ENCODE assay signal across 8 mouse cellular contexts in the genomic region with DNA sequence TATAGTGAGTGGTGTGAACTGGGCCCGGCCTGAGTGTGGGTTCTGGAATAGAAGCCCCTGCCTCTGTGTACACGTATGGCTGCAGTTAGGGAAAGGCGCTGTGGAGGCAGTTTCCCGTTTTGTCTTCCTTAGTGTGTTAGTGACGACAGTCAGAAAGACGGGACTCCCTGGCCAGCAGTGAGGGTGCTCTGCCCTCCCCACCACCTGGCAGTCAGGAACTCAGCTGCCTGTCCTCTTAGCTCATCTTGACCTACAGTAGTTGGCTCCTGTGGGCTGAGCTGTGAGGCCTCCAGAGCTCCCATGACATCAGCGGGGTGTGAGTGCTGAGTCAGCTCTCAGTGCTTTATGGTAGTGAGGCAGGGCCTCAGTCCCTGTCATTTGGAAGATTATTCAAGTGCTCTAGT.
A peak's percentile ranks its signal among the peaks of the same experiment; 100 is the strongest.
DNase-seq lines count a peak whose midpoint lies in the region; ATAC-seq and TF ChIP-seq lines count a peak whose summit lies in the region.

No protein-coding gene starts in this region.

- H3K27me3 ChIP-seq in hindbrain, embryonic 16.5 days (replicated peaks; ENCODE audit: control insufficient read depth, insufficient read depth, low read length) = no peaks in the 10 kb centered on the region
- H3K27me3 ChIP-seq in hindbrain, postnatal 0 days (ENCODE audit: insufficient read depth, low read length) = no peaks in the 10 kb centered on the region
- H3K27me3 ChIP-seq in heart, adult 2 months (ENCODE audit: control insufficient read depth, insufficient read depth, low read length) = no peaks in the 10 kb centered on the region
- no peaks in the 10 kb centered on the region for H3K27me3 ChIP-seq in liver, embryonic 16.5 days (ENCODE audit: control insufficient read depth, insufficient read depth, low read depth, low read length)

- intact Hi-C loops in heart, adult 2 months (cut with DNase I) = loop anchor here (5.0 kb wide), 1 partner anchor 37 kb away; no protein-coding TSS in a partner anchor
- intact Hi-C loops in left cerebral cortex, adult 2 months (cut with DNase I) = no loop called here

- peaks cover 4% of the 10 kb centered on the region for H3K79me2 ChIP-seq in heart, adult 2 months (replicated peaks; ENCODE audit: control insufficient read depth, insufficient read depth, low read length)

- peak overlapping the region; percentile 39; the same call in 1 of the 2 replicates for H3K27ac ChIP-seq in hindbrain, embryonic 16.5 days (ENCODE audit: low read depth, low read length)
- no peak overlapping the region; the same call in 1 of the 2 replicates for H3K27ac ChIP-seq in hindbrain, postnatal 0 days
- no peak overlapping the region for H3K27ac ChIP-seq in heart, adult 2 months
- H3K27ac ChIP-seq in liver, embryonic 16.5 days (ENCODE audit: low read length) = no peak overlapping the region
- no peak overlapping the region for H3K27ac ChIP-seq in left cerebral cortex, adult 2 months

- H3K36me3 ChIP-seq in hindbrain, embryonic 16.5 days (ENCODE audit: control insufficient read depth, insufficient read depth, low read length) = no peaks in the 10 kb centered on the region
- H3K36me3 ChIP-seq in hindbrain, postnatal 0 days (ENCODE audit: insufficient read depth, low read length) = no peaks in the 10 kb centered on the region
- H3K36me3 ChIP-seq in heart, adult 2 months (ENCODE audit: control insufficient read depth, insufficient read depth, low read length) = no peaks in the 10 kb centered on the region
- no peaks in the 10 kb centered on the region for H3K36me3 ChIP-seq in liver, embryonic 16.5 days (ENCODE audit: control insufficient read depth, insufficient read depth)

- H3K9ac ChIP-seq in hindbrain, embryonic 16.5 days (ENCODE audit: low read depth, low read length) = no peak overlapping the region
- no peak overlapping the region for H3K9ac ChIP-seq in hindbrain, postnatal 0 days (replicated peaks; ENCODE audit: low read length)
- H3K9ac ChIP-seq in heart, adult 2 months (ENCODE audit: low read depth, low read length) = no peak overlapping the region
- H3K9ac ChIP-seq in liver, embryonic 16.5 days (ENCODE audit: low read depth, low read length) = no peak overlapping the region

- TF ChIP-seq CTCF in hindbrain, postnatal 0 days (IDR thresholded peaks at IDR 0.05; ENCODE audit: low read depth) = no peak
- no peak for TF ChIP-seq CTCF in heart, adult 2 months (IDR thresholded peaks at IDR 0.05)
- TF ChIP-seq CTCF in left cerebral cortex, adult 2 months (IDR thresholded peaks at IDR 0.05) = no peak

- DNase-seq in hindbrain, postnatal 0 days (ENCODE audit: low spot score) = no peak
- peak; percentile 68 for DNase-seq in adrenal gland, postnatal 14 days
- peak in 1 of 2 experiments; percentile 70 for DNase-seq in heart, adult 2 months
- no peak for DNase-seq in left cerebral cortex, adult 2 months (ENCODE audit: extremely low spot score in 1 of 2, low spot score in 2 of 2)
- no peak for DNase-seq in layer of hippocampus, adult 11-12 months (ENCODE audit: low spot score)
- no peak for DNase-seq in right cerebral cortex, adult 2 months (ENCODE audit: low spot score in 2 of 2)

- H3K4me2 ChIP-seq in hindbrain, embryonic 16.5 days (ENCODE audit: low read length) = no peak overlapping the region
- H3K4me2 ChIP-seq in hindbrain, postnatal 0 days (ENCODE audit: low read depth, low read length) = no peak overlapping the region
- no peak overlapping the region for H3K4me2 ChIP-seq in liver, embryonic 16.5 days (ENCODE audit: low read depth, low read length)

- H3K4me1 ChIP-seq in hindbrain, embryonic 16.5 days (ENCODE audit: control insufficient read depth, insufficient read depth, low read depth, low read length) = peaks cover 9% of the 10 kb centered on the region
- H3K4me1 ChIP-seq in hindbrain, postnatal 0 days (ENCODE audit: insufficient read depth, low read length) = peaks cover 5% of the 10 kb centered on the region; the same call in 1 of the 2 replicates
- peaks cover 7% of the 10 kb centered on the region for H3K4me1 ChIP-seq in heart, adult 2 months (ENCODE audit: control insufficient read depth, insufficient read depth, low read length)
- peaks cover 6% of the 10 kb centered on the region for H3K4me1 ChIP-seq in liver, embryonic 16.5 days (ENCODE audit: control insufficient read depth, low read depth, low read length)

- no peak for TF ChIP-seq POLR2A in heart, adult 2 months (IDR thresholded peaks at IDR 0.05; ENCODE audit: insufficient read depth, low read depth, low read length)

- WGBS in hindbrain, embryonic 16.5 days = 63% methylated on average over 7 of the region's 7 CpGs
- 57% methylated on average over 7 of the region's 7 CpGs for WGBS in hindbrain, postnatal 0 days
- 36% methylated on average over 7 of the region's 7 CpGs for WGBS in heart, adult 2 months
- WGBS in liver, embryonic 16.5 days (ENCODE audit: insufficient replicate concordance) = 52% methylated on average over 7 of the region's 7 CpGs

- H3K4me3 ChIP-seq in hindbrain, embryonic 16.5 days (ENCODE audit: low read length) = no peak overlapping the region
- no peak overlapping the region for H3K4me3 ChIP-seq in hindbrain, postnatal 0 days (ENCODE audit: low read length)
- H3K4me3 ChIP-seq in heart, adult 2 months = no peak overlapping the region
- no peak overlapping the region for H3K4me3 ChIP-seq in liver, embryonic 16.5 days (ENCODE audit: low read depth, low read length)
- H3K4me3 ChIP-seq in left cerebral cortex, adult 2 months = no peak overlapping the region

- H3K9me3 ChIP-seq in hindbrain, embryonic 16.5 days (ENCODE audit: control insufficient read depth, low read length) = no peaks in the 10 kb centered on the region
- H3K9me3 ChIP-seq in hindbrain, postnatal 0 days (ENCODE audit: low read length) = no peaks in the 10 kb centered on the region
- no peaks in the 10 kb centered on the region for H3K9me3 ChIP-seq in liver, embryonic 16.5 days (replicated peaks; ENCODE audit: control insufficient read depth, low read length)

- ATAC-seq in hindbrain, embryonic 16.5 days = peak; percentile 49; the same call in 1 of the 2 replicates
- ATAC-seq in hindbrain, postnatal 0 days = no peak
- ATAC-seq in liver, embryonic 16.5 days (ENCODE audit: low read depth) = peak; percentile 94

- TF ChIP-seq EP300 in heart, adult 2 months (IDR thresholded peaks at IDR 0.05; ENCODE audit: insufficient read depth, low read depth, low read length) = 0 out of 2 replicates have a peak, but pooled peaks have one; percentile 37
